Mouse (Mus musculus) thymus, adult 2 months (tissue): ENCODE data around the gene Kcnk3. TPM values are rescaled to one million over a fixed set of nuclear protein-coding genes. Genes with fewer than 3 reads are reported as not detected.

Source experiments
- DNase-seq: peaks from one replicate; pipeline ENCODE4 v3.0.0; 2021
- H3K27ac ChIP-seq: fragments of 200-500 bp; 2 replicates; pipeline ENCODE4 v1.5.1; 2012; ENCODE audit warnings: low read length, control low read depth; ENCODE audit not compliant: control insufficient read depth, insufficient read depth
- H3K27me3 ChIP-seq: fragments of 200-500 bp; 2 replicates; pipeline ENCODE4 v1.6.1; 2012; ENCODE audit warnings: mild to moderate bottlenecking, low read length, moderate library complexity, mixed read lengths; ENCODE audit not compliant: control insufficient read depth, insufficient read depth
- H3K36me3 ChIP-seq: fragments of 200-500 bp; 2 replicates; pipeline ENCODE4 v1.6.1; 2012; ENCODE audit warnings: mild to moderate bottlenecking, low read length, moderate library complexity; ENCODE audit not compliant: control insufficient read depth, insufficient read depth
- H3K4me1 ChIP-seq: fragments of 200-500 bp; replicated peaks from 2 replicates; pipeline ENCODE4 v1.6.1; 2012; ENCODE audit warnings: low read length; ENCODE audit not compliant: control insufficient read depth, insufficient read depth
- H3K4me3 ChIP-seq: fragments of 200-500 bp; 2 replicates; pipeline ENCODE4 v1.5.1; 2012; ENCODE audit warnings: mild to moderate bottlenecking, low read length, control low read depth, moderate library complexity; ENCODE audit not compliant: control insufficient read depth, insufficient read depth
- CTCF ChIP-seq: fragments of 200-500 bp; IDR thresholded peaks from 2 replicates; pipeline ENCODE4 v1.5.1; 2012; ENCODE audit warnings: mild to moderate bottlenecking, control low read depth, low read length, moderate library complexity, borderline replicate concordance; ENCODE audit not compliant: control insufficient read depth, poor library complexity, insufficient read depth; ENCODE audit errors: extremely low read depth
- POLR2A ChIP-seq: fragments of 200-500 bp; IDR thresholded peaks from 2 replicates; pipeline ENCODE4 v1.6.1; 2012; ENCODE audit warnings: mild to moderate bottlenecking, low read length, control low read depth, moderate library complexity; ENCODE audit not compliant: control insufficient read depth, poor library complexity, insufficient read depth; ENCODE audit errors: extremely low read depth
- WGBS: fragments of 180-500 bp; shearing (Covaris S2); methylation state at CpG from one replicate; pipeline ENCODE4 v1.1.7; 2018; 5-methylcytosine and 5-hydroxymethylcytosine counted together
- polyA plus RNA-seq: library from polyadenylated mRNA; depleted of rRNA; stranded (reverse); fragments of >200 nt; gene quantifications from 2 replicates; pipeline ENCODE4 v1.2.3, GENCODE M21; 2012; rRNA removed

Kcnk3 gene
- polyA plus RNA-seq = 22.7 and 27.7 TPM in 2 replicates

GRCm38 (mm10) chr5:30587681-30588300, at the start of gene Kcnk3:
Kcnk3 (plus strand) TSS chr5:30588170.
- peak; percentile 23 for DNase-seq
- WGBS = 13% methylated on average over 36 of the region's 54 CpGs
- Histone ChIP-seq H3K27ac (no peak within 1 kb of the TSS), H3K4me3 (no peak within 1 kb of the TSS), H3K36me3 (no peaks in the 10 kb centered on the region), H3K27me3 (peaks cover 3% of the 10 kb centered on the region; the same call in 1 of the 2 replicates), H3K4me1 (no peaks in the 10 kb centered on the region)
- TF ChIP-seq CTCF (no peak), POLR2A (no peak)

GRCm38 (mm10) chr5:30545698-30546097, 42.3 kb upstream of the Kcnk3 start, which contains the start of gene Cib4:
Cib4 (minus strand) TSS chr5:30545836.
- no peak for TF ChIP-seq POLR2A
- no peak for TF ChIP-seq CTCF
- no peak within 1 kb of the TSS for H3K4me3 ChIP-seq
- no peaks in the 10 kb centered on the region for H3K27me3 ChIP-seq
- H3K4me1 ChIP-seq = no peaks in the 10 kb centered on the region
- 65% methylated on average over 2 of the region's 2 CpGs for WGBS
- H3K27ac ChIP-seq = no peak within 1 kb of the TSS
- no peaks in the 10 kb centered on the region for H3K36me3 ChIP-seq
- no peak for DNase-seq

GRCm38 (mm10) chr5:30548681-30549080, 39.3 kb upstream of the Kcnk3 start:
- no peaks in the 10 kb centered on the region for H3K4me1 ChIP-seq
- DNase-seq = no peak
- TF ChIP-seq POLR2A (no peak), CTCF (no peak)
- no peaks in the 10 kb centered on the region for H3K27me3 ChIP-seq
- H3K27ac ChIP-seq = no peak overlapping the region
- no peak overlapping the region for H3K4me3 ChIP-seq
- H3K36me3 ChIP-seq = no peaks in the 10 kb centered on the region
- WGBS = 29% methylated on average over 2 of the region's 2 CpGs

GRCm38 (mm10) chr5:30550334-30551021, 37.5 kb upstream of the Kcnk3 start:
- no peak for DNase-seq
- Histone ChIP-seq H3K27me3 (no peaks in the 10 kb centered on the region), H3K36me3 (no peaks in the 10 kb centered on the region), H3K4me1 (no peaks in the 10 kb centered on the region), H3K4me3 (no peak overlapping the region), H3K27ac (no peak overlapping the region)
- TF ChIP-seq POLR2A (no peak), CTCF (no peak)
- 72% methylated on average over 9 of the region's 9 CpGs for WGBS

DNA sequence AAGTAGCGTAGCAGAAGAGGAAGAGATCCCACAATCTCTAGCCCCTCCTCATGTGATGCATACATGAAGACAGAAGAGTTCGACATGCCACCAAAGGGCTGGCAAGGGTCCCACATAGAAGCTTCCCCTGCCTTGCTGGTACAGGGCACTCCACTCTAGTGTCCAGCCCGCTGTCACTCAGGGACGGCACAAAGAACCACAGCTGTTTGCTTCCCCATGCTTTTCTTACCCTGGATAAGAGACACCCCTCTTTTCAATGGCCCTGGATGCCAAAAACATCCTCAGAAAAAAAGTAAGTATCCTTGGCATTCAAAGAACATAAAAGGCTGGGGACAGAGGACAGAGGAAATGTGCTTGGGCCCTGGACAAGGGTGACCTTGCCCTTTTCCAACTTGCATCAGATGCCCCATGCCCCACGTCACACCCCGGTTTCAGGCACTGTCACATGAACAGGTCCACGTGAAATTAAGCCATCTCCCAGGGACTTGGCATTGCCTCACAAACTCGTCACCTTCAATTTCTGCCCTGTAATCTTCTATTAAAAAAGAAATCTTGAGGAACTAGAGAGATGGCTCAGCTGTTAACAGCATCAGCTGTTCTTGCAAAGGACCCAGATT, 36.8 kb upstream of the Kcnk3 start:
- TF ChIP-seq CTCF (no peak), POLR2A (no peak)
- Histone ChIP-seq H3K27ac (no peak overlapping the region), H3K27me3 (no peaks in the 10 kb centered on the region), H3K4me1 (no peaks in the 10 kb centered on the region), H3K4me3 (no peak overlapping the region), H3K36me3 (no peaks in the 10 kb centered on the region)
- DNase-seq = no peak
- 91% methylated on average over 8 of the region's 8 CpGs for WGBS

- no peak for DNase-seq
- 90% methylated on average over 6 of the region's 6 CpGs for WGBS
- Histone ChIP-seq H3K27ac (no peak overlapping the region), H3K27me3 (no peaks in the 10 kb centered on the region), H3K36me3 (no peaks in the 10 kb centered on the region), H3K4me3 (no peak overlapping the region), H3K4me1 (no peaks in the 10 kb centered on the region)
- no peak for TF ChIP-seq POLR2A
- TF ChIP-seq CTCF = no peak
Observed at GRCm38 (mm10) chr5:30552006-30552405, 36.0 kb upstream of the Kcnk3 start.

DNA sequence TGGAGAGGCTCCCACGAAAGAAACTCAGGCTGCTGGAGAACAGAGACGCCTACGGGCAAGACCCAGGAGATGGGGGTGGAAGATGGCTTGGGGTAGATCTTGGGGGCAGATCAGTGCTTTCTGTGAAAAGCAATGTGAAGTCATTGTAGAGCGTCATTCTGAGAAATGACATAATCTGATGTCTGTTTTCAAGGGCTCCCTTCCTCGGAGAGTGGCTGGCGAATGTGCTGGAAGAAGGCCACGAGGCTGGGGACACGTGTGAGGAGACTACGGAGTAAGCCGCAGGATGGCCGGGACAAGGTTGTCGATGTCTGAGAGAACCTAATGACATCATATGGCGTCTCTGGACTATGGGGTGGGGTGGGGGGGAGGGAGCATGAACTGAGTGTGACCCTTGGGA, 34.0 kb upstream of the Kcnk3 start:
- TF ChIP-seq POLR2A (no peak), CTCF (no peak)
- Histone ChIP-seq H3K4me3 (no peak overlapping the region), H3K36me3 (no peaks in the 10 kb centered on the region), H3K27ac (no peak overlapping the region), H3K27me3 (no peaks in the 10 kb centered on the region), H3K4me1 (no peaks in the 10 kb centered on the region)
- 92% methylated on average over 13 of the region's 13 CpGs for WGBS
- DNase-seq = no peak
